Mouse (Mus musculus): ENCODE data around the gene Corin. TPM values are rescaled to one million over a fixed set of nuclear protein-coding genes. Genes with fewer than 3 reads are reported as not detected.

The Corin gene
- under 1 TPM; 0.31 to 0.42 TPM for total RNA-seq (2021)
- long read RNA-seq, experiment 1: 0 reads
- long read RNA-seq, experiment 2: 0 reads

DNA sequence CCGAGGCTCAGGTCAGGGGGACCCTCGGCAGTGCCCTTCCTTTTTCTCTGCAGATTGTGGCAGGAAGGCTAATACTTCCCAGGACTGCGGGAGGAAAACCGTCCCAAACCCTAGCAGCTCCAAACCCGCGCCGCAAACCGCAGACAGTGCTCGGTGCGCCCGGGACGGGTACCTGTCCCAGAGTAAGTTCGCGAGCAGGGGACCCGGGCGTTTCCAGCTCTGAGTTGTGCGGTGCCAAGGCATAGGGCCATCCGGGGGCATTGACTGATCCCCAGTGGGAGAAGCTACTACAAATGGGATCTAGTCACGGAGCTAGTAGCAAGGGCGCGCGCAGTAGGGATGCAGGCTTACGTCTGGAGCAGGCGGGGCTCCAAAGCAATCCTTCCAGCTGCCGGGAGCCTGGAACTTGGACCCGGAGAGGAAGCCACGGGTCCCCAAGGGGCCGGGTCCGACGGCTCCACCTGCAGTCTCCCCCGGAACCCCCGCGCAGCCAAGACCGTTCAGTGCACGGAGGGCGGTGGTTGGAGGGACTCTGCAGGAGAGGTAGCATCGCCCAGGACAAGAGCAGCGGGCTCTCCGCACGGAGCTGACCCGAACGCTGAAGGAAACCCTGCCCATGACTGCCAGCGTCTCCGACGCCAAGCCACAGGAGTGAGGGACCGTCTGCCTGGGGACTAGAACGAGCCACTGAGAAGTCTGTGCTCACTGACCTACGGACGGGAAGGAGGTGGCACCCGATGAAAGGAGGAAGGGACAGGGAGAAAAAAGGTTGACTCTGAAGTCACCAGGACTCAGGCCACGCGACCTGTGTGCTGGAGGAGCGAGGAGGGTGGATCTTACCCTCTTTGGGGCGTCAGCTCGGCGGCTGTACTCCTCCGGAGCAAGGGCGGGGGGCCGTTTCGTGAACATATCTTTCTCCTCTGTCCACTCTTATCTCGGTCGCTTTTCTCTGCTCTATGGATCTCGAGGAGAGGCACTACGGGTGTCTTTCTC is at the start of gene Corin:
Gene Corin (minus strand): TSS at position 943 of the 993 bp plus-strand sequence.
- DNase-seq (ENCODE audit: low spot score in 2 of 2): no peak
- intact Hi-C loops (cut with DNase I): loop anchor here (2.0 kb wide), 1 partner anchor 151 kb away; no protein-coding TSS in a partner anchor

DNA sequence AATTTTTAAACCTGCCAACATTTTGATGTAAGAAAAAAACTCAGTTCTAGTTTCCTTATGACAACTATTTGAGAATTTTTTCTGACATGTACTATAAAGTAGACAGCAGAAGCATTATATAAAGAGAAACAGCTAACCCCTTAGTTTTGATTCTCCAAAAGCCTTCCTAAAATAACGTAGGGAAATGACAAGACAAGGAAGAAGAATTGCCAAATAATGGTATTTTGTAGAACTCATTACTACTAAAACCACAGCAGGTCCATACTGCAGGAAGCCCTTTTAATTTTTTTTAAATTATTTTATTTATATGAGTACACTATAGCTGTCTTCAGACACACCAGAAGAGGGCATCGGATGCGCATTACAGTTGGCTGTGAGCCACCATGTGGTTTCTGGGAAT is 46.9 kb upstream of the Corin start:
- intact Hi-C loops (cut with DNase I): loop anchor here (10.0 kb wide), 1 partner anchor 164 kb away; no protein-coding TSS in a partner anchor
- DNase-seq (ENCODE audit: low spot score in 2 of 2): no peak

DNA sequence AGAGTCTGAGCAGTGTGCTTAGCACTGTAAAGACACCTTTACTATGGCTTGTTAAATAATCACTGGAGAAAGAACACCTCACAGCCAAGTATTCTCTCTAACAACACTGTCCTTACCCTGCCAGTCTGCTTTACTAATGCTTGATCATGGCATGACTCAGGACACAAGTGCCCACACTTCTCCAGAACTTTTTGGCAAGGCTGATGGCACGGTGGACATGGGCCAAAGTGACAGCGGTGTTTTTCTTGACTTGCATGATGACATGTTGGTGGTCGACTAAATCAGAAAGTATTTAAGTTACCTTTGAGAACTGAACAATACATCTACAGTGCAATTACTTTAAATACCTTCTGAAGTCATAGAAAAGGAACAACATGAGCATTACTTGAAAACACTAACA is 24.6 kb upstream of the Corin start:
- no peak for DNase-seq (ENCODE audit: low spot score in 2 of 2)
- intact Hi-C loops (cut with DNase I): no loop called here

DNA sequence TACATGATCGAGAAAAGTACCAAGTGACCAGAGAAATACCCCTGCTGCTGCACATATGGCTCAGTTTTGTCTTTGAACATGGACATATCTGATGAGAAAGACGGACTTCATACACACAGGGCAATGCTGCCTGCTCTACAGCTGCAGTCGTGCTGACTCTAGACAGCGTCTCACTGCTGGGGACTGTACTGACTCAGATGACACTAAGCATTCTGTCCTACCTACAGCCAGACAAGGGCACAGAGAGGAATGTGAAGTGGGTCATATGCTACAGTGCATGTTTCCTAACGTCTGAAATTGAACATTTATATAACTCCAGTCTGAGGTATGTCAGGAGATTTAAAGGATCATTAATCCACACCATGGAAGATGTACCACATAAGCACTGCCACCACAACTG is 9.5 kb upstream of the Corin start:
- intact Hi-C loops (cut with DNase I): no loop called here
- no peak for DNase-seq (ENCODE audit: low spot score in 2 of 2)

DNA sequence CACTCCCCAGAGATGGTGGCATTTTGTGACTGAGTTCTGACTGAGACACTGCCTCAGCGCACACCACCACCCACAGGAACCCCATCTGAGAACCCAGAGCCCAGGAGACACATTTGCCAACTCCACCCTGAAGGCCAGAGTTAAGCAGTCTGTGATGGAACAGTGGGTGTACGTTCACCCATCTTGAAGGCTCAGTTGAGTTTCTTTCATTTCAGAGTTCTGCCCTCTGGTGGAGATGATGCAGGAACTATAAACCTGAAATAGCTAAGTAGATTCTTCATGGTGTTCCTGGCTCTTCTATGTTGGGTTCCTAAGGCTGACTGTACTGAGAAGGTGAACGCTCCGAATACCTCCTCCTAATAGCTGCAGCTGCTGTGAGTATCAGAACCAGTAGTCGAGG is 1.5 kb upstream of the Corin start:
- intact Hi-C loops (cut with DNase I): loop anchor here (2.0 kb wide), 1 partner anchor 153 kb away; no protein-coding TSS in a partner anchor
- DNase-seq (ENCODE audit: low spot score in 2 of 2): peak; percentile 37 to 67

DNA sequence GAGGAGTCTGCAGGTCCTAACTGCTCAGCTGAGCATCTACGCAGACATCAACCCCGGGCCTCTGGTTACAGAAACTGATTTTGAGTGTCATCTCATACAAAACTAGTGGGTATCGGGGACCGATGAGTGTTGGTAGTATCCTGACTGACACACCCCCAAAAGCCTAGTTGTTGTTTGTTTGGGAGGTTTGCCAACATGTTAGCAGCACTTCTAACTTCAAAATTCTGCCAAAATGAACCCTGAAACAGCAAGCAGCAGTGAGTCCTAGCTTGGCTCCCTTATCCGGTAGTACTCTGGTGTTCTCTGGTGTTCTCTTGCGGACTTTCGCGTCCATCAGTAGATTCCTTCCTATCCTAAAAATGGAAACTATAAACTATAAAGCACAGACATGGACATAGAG is 1.5 kb downstream of the Corin start:
- intact Hi-C loops (cut with DNase I): no loop called here
- DNase-seq (ENCODE audit: low spot score in 2 of 2): no peak

DNA sequence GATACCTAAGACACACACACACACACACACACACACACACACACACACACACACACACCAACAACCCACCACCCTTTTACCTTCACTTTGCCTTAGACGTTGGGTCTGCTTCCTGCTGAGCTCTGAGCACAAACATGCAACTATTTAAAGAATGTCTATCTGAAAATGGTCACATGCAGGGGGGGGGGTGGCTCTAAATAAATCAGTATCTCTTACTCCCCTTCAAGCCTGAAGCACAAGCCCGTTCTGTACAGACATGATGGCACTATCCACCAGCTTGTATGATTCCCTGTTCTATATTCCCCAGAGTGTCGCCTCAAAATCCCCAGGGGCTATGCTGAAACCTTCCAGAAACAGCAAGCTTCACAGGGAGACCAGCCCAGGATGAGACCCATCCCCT is 2.5 kb downstream of the Corin start:
- no peak for DNase-seq (ENCODE audit: low spot score in 2 of 2)
- intact Hi-C loops (cut with DNase I): no loop called here

DNA sequence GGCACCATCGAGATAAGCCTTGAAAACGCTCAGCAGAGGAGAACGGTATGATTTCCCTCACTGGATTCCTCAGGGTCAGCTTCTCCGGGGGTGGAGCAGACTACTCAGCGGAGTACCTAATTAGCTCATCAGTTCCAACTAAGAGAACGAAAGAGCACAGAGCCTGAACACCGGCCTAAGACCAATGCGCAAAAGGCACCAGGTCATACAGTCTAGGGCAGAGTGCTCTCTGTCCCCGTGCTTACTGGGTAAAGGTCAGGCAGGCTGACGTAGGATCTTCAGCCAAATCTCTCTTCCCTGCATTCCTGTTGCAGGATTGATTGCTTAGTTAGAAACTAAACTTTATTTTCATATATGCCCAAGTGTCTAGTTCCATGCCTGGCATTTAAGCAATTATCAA is 6.0 kb downstream of the Corin start:
- intact Hi-C loops (cut with DNase I): no loop called here

DNA sequence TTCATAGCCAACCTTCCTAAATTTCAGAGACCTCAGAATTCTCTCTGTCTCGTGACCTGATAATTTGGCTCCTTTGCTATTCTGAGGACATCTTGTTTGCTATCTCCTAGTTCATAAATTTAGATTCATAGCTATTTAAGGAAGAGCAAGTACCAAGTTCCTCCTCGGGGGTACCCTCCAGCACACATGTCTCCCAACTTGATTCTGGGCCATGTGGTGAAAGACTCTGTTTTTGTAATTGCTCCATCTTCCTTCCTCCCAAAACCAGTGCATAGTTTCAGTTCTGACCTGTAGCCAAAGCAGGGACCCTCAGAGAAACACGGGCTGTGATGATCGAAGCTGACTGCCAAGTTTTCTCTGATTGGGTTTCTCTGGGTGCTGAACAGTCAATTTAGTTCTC is 7.5 kb downstream of the Corin start:
- no peak for DNase-seq (ENCODE audit: low spot score in 2 of 2)
- intact Hi-C loops (cut with DNase I): no loop called here

More for the DNA sequence above, 6.0 kb downstream of the Corin start:
- DNase-seq (ENCODE audit: low spot score in 2 of 2): no peak

DNA sequence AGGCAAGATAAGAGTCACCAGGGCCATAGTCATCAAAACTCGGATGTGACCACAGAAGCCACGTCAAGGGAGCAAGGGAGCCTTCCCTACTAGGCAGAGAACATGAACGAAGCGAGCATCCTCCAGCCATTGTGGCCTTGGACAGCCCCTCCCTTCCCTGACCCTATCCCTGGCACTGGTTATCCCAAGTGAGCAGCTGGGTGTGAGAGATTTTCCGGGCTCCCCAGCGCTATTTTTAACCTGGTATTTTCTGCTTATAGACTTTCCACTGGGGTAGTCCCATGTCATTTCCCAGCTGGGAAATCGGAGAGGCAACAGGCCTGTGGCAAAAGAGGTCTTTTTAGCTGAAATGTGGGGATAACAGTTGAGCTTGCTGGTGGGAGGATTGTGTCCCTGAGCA is 10.4 kb downstream of the Corin start:
- intact Hi-C loops (cut with DNase I): no loop called here

DNA sequence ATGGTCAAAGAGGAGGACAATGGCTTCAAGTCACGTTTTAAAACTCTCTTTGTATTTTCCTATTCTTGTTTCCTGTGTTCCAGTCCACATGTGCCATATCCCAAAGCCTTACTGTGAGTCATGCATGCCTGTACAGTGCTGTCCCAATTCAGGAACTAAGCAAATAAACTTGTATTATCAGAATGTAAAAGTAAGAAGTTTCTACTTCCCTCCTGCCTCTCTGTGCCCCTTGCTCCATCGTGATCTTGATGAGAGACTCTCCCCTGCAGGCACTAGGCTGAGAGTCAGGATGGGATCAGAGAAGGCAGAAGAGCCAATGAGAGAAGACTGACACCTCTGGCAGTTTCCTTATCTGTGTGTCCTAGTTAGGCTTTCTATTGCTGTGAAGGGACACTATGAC is 13.0 kb downstream of the Corin start:
- no peak for DNase-seq (ENCODE audit: low spot score in 2 of 2)
- intact Hi-C loops (cut with DNase I): no loop called here

More for the DNA sequence above, 10.4 kb downstream of the Corin start:
- DNase-seq (ENCODE audit: low spot score in 2 of 2): no peak

DNA sequence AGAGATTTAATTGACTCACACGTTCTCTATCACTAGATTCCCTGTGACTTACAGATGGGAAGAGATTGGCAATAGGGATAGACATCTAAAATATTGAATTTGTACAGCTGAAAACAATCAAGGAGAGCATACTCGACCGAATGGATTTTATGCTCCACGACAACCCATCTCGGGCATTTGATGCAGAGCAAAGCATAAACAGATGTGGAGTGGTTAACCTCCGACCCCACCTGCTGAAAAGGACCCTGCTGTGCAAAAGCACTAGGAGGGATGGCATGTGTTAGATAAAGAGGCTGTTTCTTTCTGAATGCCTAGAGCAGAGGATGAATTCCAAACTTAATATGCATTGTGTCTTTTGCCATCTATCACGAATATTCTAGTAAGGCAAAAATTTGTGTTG is 23.8 kb downstream of the Corin start:
- no peak for DNase-seq (ENCODE audit: low spot score in 2 of 2)
- intact Hi-C loops (cut with DNase I): no loop called here

DNA sequence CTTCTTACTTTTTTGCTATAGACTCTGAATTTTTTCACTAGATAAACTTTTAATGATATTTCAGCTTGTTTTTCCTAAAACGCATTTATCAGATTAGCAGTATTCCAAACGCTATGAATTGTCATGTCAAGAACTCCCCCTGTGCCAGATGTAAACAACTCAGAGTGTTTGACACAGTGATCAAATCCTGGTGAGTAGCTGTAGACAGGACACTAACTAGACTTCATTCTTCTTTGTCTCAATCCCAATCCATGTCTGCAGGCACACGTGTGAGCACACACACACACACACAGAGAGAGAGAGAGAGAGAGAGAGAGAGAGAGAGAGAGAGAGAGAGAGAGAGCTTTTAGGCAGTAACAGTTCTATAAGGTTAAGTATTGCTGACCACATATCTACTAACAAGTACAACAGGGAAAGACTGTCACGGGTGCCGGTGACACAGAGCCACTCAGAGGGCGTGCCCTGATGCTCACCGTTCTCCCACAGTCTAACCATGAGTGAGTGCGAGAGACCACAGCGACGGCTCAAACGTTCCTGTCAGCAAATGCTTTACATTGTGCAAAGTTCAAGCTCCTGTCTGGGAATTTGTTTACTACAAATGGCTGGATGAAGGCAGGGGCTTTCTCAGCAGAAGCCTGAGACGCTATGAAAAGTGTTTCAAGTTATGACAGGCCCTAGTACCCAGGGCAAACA is 31.8 kb downstream of the Corin start:
- no peak for DNase-seq (ENCODE audit: low spot score in 2 of 2)
- intact Hi-C loops (cut with DNase I): no loop called here

DNA sequence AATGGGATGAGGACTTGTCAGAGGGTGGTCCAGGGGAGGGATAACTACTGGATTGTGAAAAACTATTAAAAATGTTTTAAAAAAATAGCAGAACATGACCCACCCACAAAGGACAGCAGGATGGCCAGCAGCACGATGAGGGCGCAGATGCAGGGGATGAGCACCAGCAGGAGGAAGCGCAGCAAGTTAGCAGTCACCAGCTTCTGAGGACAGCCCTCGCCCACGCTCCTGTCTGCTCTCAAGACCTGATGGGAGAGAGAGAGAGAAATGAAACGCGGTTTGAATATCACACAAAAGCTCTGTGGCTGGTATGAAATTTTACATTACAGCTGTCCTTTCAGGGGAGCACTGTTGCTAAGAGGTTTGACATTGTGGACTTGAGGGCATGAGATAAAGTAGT is 32.5 kb downstream of the Corin start:
- intact Hi-C loops (cut with DNase I): no loop called here
- DNase-seq (ENCODE audit: low spot score in 2 of 2): peak; percentile 52 to 54

DNA sequence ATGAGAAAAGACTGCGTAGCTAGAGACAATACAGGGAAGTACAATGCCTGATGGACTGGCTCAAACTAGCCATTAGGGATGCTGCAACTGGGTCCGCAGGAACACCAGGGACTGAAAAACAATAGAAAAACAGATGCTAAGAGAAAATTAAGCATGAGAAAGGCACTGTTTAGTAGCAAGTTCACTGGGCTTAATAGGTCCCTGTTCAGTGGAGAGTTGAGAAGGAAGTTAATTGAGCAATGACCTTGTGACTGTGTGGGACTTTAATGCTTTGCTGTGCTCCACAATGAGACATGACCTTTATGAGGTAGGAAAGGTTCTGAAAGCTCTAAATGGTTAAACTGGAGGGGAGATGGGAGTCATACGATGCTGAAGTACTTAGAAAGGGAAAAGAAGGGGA is 39.3 kb downstream of the Corin start:
- DNase-seq (ENCODE audit: low spot score in 2 of 2): no peak
- intact Hi-C loops (cut with DNase I): no loop called here

DNA sequence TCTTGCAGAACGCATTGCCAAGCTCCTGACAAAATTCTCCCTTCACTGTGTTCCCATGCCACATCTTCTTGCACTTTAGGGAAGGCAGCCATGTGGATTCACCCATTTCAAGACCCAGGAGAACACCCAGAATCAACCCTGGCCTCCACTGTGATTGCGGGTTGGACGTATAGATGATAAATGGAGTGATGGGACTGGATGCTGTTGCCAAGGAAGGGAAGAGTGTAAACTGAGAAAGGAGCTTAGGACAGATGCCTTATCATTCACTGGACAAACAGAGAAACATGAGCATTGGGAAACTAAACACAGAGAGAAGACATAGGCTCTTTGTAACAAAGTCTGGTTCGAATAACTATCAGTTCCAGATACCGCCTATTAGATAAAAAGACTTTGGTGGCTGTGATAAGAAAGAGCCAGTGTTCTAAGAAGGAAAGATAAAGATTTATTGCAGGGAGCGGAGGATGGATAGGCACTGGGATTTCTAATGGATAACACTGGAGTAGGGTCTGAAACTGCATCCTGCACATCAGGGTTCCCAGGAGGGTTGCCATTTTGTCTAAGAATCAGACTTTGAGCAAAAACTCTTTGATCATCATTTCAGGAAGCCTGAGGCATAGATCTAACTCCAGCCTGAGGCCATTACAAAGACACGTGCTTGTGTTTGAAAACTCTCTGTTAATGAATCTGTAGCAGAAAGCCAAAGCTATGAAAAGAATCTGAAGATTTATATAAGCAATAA is 44.7 kb downstream of the Corin start:
- intact Hi-C loops (cut with DNase I): no loop called here
- DNase-seq (ENCODE audit: low spot score in 2 of 2): no peak

DNA sequence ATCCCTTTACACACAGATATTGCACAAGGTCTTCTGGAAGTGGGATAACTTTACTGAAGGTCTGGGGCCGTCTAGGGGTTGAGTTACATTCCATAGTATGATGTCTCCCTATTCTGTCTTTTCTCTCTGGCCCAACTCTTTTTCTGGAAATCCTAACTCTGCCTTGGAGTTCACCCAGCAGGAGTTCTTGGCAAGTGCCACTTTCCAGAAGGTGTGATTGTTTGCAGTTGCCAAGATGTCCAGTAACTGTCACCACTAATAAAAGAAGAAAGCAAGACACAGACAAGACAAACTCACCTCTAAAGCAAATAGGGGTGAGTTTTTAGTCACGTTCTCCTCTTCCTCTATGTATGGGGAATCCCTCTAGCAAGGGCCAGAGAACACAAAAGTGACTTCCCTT is 50.6 kb downstream of the Corin start:
- intact Hi-C loops (cut with DNase I): no loop called here
- DNase-seq (ENCODE audit: low spot score in 2 of 2): no peak

DNA sequence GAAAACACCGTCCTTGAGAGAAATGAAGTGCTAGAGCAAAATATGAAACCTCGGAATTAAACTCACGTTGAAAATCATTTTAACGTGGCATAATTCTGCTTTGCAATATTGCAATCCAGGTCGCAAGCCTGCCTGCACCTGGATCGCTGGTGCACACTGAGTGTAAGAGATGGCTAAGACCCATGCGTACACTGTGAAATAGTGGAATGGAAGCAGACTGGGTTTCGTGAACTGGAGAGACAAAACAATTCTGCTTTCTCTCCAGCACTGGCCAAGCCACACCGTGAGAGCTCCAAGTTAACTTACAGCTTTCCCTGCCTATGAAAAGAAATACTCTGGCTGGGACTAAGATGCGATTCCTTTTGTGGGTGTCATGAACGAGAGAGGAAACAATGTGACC is 51.1 kb downstream of the Corin start:
- no peak for DNase-seq (ENCODE audit: low spot score in 2 of 2)
- intact Hi-C loops (cut with DNase I): no loop called here

DNA sequence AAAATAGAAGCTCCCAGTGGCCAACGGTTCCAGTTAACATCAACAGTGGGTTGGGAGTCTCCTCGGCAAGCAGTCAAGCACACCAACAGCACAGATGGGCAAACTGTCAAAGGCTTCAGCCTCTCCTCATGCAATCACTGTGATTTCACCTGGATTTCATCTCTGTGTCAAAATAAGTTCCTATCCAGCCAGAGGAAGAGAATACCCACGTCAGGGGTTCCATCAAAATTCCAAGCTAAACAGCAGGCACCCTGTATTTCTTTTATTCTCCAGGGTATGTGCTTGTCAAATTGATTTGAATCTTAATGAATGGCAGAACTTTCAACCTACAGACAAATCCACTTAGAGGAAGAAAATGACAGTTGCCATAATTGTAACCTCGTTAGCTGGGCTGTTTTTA is 51.5 kb downstream of the Corin start:
- intact Hi-C loops (cut with DNase I): no loop called here
- no peak for DNase-seq (ENCODE audit: low spot score in 2 of 2)

DNA sequence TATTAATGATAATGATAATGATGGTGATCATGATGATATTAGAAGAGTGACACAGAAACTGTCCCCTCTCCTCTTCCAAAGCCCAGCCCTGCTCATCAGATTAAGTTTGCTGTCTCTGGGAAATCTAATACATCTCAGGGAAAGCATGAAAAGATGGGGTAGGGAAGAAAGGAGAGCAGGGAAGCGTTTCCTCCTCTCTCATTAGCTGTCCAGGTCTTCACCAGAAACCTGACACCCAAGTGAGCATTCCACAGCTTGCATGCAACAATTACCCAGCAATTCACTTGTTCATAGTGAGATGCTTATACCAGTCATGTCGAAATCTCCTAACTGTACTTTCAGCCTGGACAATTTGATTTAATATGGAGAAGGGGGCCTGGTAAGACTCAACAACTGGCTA is 55.4 kb downstream of the Corin start:
- no peak for DNase-seq (ENCODE audit: low spot score in 2 of 2)
- intact Hi-C loops (cut with DNase I): no loop called here
